Mouse (Mus musculus): ENCODE measurements around the gene Angpt4. TPM values are rescaled to one million over a fixed set of nuclear protein-coding genes. Genes with fewer than 3 reads are reported as not detected.

Angpt4 gene
- total RNA-seq, 2 experiments from 2014 or later = not detected

DNA sequence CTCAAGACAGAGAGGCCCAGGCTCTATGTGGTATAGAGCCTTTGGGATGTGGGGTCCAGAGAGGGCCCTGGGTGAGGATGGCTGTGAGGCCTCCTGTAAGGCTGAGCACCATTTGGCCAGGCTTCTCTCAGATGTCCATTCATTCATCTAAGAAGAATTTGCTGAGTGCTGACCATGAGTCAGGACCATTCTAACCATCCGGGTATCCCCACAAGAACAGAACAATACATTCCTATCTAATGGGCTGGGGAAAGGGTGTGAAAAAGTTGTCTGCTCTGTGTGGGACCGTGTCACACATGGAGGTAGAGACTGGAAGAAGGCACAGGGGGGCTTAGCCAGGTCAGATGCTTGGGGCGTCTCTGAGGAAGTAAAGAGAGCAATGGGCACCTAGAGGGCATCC, 741 bp downstream of the Angpt4 start:
- ATAC-seq (replicated peaks; ENCODE audit: low FRiP score, poor library complexity, severe bottlenecking) = no peak

DNA sequence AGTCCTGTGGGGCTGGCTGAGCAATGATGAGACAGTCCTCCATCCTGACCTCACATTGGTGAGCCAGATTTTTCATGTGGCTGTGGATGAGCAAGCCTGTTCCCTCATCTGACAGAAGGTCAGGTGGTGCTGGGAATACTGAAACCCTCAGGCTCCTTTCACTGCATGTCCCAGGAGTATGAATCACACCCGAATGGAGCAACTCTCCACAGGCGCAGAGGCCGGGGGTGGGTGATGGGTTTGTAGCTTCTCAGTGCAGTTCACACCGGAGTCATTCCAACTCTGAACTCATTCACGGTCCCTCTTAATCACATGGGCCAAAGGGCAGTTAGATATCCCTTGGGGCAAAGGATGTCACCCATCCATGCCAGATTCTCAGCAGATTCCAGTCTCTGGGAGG, 3.1 kb downstream of the Angpt4 start:
- ATAC-seq (replicated peaks; ENCODE audit: low FRiP score, poor library complexity, severe bottlenecking) = no peak

DNA sequence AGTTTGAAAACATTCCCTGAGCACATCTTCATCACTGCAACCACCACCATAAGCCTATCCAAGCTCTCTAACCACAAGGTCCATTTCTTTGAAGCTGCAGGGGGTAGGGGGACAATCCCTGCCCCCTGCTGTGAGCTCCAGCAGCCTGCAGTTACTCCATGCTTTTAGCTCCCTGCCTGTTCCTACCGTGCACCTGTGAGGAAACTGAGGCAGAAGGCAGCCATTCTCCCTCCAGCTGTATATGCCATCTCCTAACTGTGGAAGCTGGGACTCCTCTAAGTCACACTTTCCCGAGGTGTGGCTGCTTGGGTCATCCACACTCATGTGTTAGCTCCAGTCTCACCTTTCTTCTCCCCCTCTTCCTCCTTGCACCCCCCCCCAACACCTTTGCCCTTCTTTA, 4.1 kb downstream of the Angpt4 start:
- no peak for ATAC-seq (replicated peaks; ENCODE audit: low FRiP score, poor library complexity, severe bottlenecking)

DNA sequence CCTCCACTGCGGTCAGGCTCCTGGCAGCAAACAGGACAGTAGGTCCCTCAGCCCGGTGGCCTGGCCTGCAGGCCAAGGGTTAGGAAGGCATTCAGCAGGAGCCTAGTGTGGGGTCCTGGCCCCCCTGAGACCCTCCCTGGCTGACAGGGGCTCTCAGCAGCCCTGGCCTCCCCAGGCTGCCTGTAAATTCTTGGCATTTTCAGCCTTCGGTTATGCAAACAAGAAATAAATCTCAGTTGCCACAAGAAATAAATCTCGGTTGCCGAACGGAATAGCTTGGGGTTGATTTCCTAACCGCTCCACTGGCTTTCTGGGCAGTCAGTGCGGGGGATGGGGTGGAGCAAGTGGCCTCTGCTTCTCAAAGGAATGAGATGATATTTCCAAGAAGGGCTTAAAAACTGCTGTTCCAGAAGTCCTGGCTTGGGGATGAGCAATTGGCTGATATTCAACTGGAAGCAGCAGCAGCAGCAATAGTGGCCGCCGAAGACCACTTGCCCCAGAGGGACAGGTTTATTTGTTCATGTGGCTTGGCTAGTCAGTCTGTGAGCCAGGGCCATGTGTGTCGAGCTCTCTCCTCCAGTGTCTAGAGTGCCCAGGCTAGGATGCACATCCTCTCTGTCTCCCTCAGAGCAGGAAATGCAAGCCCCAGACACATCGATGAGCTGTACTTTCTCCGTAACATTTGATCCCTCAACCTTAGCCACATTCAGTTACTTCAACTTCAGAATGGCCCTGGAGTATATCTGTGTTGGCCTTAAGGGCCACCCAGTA, 5.2 kb downstream of the Angpt4 start:
- ATAC-seq (replicated peaks; ENCODE audit: low FRiP score, poor library complexity, severe bottlenecking) = no peak

DNA sequence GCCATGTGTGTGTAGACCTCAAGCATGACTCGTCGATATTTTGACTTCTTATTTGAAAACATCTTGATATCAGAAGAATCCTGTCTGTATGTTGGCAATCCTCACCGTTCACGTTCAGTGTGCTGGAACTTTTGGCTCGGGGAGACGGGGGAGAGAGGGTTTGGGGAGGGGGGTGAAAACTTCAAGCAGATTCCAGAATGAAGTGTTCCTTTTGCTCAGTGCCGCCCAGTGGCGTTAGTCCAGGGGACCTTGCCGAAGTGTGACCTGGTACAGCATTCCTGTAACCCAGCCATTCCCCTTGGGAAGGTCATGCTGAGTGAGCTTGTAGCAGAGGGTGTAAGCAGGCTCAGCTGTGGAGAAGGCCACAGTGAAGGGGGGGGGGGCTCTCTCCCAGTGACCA, 8.1 kb downstream of the Angpt4 start:
- no peak for ATAC-seq (replicated peaks; ENCODE audit: low FRiP score, poor library complexity, severe bottlenecking)

DNA sequence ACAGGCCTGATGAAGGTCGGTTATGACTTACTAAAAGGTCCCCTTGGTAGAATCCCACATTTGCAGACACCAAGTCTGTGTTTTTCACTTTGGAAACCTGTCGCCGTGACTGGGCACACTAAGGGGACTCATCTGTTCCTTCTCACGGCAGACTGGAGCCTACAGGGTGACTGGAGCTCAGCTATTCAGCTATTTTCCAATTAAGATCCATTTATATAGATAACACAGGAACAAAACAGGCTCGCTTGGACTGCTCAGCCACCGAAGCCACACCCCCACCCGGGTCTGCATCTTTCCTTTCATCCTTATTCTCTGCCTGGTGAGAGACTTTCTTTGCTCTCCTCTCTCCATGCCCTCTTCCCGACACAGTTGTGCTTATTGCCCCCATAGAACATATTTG, 10.1 kb downstream of the Angpt4 start:
- no peak for ATAC-seq (replicated peaks; ENCODE audit: low FRiP score, poor library complexity, severe bottlenecking)

DNA sequence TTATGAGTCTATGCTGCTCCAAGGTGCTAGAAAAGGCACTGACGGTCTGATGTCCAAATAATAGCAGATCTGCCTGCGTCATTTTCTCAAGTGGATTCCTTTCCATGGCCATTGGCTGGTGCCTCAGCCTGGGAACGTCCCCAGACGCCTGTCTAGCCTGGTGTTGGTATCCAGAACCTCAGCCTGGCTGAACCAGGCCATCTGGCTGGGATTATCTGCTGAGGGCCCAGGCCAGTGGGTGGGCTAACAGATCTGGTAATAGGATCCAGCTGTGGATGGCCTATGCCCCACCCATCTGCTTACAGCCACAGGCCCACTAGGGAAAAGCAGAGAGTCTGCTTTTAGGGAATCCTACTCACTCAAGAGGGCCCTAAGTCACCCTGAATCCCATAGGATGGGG, 10.6 kb downstream of the Angpt4 start:
- ATAC-seq (replicated peaks; ENCODE audit: low FRiP score, poor library complexity, severe bottlenecking) = no peak

DNA sequence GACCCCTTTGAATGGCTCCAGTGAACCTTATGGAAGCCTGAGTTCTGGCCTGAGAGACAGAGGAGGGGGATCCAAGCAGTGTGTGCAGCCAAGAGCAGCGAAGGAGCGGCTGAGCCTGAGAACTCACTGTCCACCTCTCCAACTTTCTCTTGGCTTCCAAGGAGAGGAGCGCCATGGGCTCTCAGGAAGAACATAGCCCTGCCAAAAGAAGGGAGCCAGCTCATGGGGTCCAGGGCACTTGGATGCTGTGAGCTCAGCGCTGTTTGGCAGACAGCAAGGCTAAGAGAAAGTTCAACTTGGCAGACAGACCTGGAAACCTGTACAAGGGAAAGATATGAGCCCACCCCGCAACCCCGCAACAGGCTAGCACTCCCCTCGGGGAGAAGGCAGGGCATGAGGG, 13.3 kb downstream of the Angpt4 start:
- no peak for ATAC-seq (replicated peaks; ENCODE audit: low FRiP score, poor library complexity, severe bottlenecking)

DNA sequence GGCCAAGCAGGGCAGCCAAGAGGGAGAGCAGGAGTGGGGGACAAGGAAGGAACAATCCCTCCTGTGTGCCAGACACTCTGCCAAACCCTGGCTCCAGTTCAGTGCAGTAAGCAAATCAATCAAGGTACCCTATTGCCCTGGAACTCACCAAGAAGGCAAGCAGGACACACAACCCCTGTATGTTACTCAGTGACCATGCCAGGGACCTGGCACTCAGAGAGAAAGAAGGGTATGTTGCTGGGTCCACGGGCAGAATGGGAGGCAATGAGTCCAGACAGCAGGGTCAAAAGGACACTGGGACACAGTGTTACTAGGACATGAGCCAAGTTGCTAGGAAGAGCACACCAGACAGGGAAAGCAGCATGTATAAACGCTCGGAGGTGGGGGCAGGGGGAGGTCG, 14.7 kb downstream of the Angpt4 start:
- no peak for ATAC-seq (replicated peaks; ENCODE audit: low FRiP score, poor library complexity, severe bottlenecking)

DNA sequence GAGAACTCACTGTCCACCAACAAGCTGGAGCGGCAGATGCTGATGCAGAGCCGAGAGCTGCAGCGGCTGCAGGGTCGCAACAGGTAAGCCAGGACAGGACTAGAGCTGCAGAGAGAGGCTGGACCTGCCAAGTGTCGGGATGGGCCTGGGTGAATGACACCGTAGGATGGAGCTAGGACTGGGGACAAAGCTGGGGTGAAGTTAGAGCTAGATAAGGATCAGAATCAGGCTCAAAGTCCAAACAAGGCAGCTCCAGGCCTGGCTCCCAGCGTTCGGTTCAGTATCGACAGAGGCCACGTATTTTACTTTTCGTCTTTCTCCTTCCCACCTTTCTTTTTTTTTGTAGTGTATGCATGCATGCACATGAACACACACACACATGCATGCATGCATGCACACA, 16.1 kb downstream of the Angpt4 start:
- ATAC-seq (replicated peaks; ENCODE audit: low FRiP score, poor library complexity, severe bottlenecking) = no peak

DNA sequence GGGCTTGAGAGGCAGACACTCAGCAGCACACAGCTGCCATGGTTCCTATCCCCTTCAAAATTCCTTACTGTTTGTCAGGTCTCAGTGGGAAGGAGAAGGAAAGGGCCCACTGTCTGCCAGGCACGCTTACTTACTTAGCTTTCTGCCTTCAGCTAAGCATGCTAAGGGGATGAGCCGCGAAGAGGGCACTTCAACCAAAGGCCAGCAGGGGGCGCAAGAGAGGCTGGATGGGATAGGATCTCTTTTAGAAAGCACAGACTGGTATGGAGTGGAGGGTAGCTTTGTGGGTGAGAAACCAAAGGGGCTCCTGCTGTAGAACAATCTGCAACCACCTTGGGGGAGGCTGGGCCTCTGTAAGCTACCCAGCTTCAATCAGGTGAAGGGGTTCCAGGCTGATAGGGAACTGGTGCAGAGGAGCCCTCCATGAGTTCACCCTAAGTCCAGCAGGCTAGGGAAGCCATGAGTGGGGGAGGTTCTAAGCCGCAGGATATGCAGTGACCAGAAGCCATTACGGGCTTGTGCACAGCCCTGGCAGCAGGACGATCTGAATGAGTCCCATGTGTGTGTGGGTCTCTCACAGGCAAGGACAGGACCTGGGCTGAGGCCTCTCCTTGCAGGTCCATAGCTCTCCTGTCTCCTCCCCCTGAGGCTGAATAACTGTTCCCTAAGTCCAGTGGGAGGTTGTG, 19.5 kb downstream of the Angpt4 start:
- ATAC-seq (replicated peaks; ENCODE audit: low FRiP score, poor library complexity, severe bottlenecking) = peak; percentile 78

DNA sequence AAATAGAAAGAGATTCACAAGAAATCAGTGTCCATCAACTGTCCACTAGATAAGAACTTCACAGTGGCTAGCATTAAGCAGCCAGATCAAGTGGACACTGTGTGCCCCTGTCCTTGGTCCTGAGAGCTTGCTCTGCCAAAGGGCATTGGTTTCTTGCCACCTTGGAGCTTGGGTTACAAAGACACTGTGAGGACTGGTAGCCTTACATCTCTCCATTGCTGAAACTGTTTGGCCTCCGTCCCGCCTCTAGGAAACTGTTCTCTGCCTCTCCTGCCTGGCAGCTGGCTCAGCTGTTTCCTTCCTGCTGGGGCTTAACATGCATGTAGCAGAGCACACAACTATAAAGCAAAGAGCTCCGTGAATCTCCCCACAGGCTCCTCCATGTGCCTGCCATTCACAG, 26.9 kb downstream of the Angpt4 start:
- ATAC-seq (replicated peaks; ENCODE audit: low FRiP score, poor library complexity, severe bottlenecking) = no peak

DNA sequence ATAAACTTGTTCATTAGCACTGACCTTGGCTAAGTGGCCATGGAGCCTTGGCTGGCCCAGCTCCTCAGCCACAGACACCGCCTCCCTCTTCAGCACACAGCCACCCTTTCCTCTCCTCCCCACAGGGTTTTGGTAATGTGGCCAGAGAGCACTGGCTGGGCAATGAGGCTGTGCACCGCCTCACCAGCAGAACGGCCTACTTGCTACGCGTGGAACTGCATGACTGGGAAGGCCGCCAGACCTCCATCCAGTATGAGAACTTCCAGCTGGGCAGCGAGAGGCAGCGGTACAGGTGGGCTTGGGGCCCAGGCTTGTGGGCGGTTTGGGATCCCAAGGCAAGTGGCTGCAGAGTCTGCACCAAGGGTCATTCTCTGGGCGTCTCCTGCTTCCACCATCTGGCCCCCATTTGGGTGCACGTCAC, 27.8 kb downstream of the Angpt4 start:
- no peak for ATAC-seq (replicated peaks; ENCODE audit: low FRiP score, poor library complexity, severe bottlenecking)

DNA sequence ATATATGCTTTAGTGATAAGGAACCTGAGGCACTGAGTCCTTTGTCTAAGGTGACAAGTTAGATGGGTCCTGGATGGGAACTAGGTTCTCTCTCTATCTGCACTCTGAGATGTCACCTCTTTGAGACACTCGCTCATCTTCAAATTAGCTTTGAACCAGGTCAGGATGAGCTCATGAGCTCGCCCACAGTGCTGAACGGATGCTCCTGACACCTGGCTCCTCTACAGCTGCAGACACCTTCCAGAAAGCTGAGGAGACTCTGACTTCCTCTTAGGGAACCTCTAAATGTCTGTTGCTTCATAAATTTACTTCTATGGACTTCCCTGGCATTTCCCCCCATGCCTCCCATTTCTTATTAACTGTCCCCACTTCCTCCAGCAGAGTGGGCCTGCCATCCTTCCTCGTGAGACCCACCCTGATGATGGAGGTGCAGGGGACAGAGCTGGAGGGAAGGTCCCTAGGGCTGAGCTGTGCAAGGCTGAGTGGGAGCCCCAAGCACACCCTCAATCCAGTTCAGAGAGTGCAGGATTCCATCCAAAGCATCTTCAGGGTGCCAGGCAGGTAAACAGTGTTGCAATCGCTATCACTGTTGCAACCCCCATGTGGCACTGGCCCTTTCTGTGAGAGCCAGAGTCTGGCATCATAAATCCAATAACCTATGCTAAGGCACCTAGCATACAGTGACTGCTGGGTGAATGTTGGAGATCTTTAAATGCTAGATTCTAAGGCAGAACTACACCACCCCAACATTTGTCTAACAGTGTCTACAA, 28.8 kb downstream of the Angpt4 start:
- ATAC-seq (replicated peaks; ENCODE audit: low FRiP score, poor library complexity, severe bottlenecking) = no peak

DNA sequence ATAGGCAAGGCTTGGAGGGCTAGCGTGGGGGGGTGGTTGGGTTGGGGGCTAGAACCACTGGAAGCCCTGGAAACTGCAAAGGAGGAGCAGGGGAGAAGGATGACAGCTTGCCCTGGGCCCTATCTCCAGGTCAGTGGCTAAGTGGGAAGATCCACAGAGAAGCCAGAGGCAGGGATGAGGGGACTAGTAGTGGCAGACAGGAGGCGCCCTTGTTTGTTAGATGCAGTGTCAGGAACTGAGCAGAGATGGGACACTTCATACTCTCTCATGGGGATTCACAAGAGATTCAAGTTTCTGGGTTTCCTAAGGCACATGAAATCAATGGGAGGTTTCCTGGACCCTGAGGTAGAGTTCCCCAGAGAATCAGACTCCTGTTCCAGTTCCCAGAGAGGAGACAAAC, 30.3 kb downstream of the Angpt4 start:
- no peak for ATAC-seq (replicated peaks; ENCODE audit: low FRiP score, poor library complexity, severe bottlenecking)

DNA sequence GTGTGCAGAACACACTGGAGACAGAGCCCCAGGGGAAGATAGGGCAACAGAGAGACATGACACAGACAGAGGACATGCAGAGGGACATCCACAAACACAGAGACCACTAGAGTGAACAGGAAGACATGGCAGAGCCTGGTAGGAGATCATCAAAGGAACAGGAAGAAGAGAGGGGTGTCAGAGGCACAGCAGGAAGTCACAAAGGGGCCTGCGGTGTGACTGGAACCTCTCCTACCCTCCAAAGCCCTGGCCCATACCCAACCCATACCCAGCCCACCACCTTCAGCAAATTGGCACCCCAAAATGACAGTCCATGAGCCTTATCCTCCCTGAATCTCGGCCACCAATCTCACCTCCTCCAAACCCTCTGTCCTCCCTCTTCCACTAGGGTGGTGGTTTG, 33.1 kb downstream of the Angpt4 start:
- no peak for ATAC-seq (replicated peaks; ENCODE audit: low FRiP score, poor library complexity, severe bottlenecking)

DNA sequence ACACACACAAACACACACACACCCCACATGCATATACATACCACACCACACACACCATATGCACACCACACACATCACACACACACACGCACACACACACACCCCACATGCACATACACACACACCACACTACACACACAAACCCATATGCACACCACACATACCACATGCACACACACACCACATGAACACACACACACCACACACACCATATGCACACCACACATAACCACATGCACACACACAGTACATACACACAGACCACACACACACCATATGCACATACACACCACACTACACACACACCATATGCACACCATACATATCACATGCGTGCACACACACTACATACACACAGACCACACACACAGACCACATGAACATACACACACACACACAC, 36.6 kb downstream of the Angpt4 start:
- no peak for ATAC-seq (replicated peaks; ENCODE audit: low FRiP score, poor library complexity, severe bottlenecking)

DNA sequence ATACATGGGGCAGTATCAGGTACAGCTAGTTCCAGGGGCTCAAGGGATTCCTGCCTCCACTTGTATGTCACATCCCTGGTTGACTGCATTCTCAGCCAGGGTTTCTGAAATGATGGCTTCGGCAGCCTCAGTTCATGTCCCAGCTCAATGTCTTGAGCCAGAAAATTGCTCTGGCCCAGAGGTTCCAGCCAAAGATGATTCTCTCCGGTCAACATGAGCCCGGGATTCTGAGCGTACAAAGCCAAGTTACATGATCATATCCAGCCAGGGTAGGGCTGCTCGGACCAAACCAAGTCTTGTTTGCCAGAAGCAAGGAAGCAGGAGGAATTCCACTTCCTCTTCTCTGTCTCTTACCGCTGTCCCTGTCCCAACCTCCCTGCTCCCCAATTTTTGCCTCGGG, 37.3 kb downstream of the Angpt4 start:
- ATAC-seq (replicated peaks; ENCODE audit: low FRiP score, poor library complexity, severe bottlenecking) = no peak

DNA sequence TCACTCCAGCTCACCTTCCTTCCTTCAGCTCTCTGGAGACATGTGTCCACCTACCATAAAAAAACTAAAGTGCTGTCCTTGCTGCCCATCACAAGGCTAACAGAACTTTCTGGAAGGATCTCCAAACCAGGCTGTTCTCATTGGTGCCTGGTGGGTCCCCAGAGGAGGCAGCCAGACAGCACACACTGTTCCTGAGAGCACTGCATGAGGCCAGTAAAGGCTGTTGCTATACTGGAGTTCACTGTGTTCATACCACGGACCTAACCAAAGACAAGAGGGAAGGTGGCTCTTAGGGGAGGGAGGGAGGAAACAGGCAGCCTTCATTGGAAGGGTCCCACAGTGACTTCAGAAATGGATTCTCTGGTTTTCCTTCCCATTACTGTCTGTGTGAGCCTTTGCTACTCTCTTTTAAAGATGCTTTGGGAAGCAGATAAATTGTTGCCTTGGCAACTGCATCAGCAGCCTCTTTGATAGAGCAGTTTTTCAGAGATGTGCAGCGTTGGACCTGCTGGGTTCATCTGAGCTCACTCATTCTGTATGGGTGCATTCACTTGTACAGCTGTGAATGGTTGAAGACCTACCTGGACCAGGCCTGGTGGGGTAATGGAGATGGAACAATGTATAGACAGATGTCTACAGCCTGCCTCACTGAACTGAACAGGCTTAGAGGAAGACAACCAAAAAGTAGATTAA, 38.2 kb downstream of the Angpt4 start:
- no peak for ATAC-seq (replicated peaks; ENCODE audit: low FRiP score, poor library complexity, severe bottlenecking)

DNA sequence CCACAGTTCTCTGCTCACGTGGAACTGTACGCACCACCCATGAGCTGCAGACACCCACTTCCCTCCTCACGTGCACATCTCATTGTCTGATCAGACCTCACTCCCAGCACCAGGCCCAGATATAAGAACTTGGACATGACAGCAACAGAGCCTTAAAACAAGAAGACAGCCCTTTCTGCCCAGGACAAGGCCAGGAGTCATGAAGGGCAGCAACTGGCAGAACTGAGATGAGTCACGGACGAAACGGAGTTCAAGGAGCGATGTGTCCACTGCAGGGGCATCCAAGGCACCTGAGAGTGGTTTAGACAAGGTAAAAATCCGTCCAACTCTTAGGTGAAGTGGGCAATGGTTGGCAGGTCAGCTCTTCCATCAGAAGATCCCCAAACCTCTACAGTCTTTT, 42.7 kb downstream of the Angpt4 start:
- ATAC-seq (replicated peaks; ENCODE audit: low FRiP score, poor library complexity, severe bottlenecking) = no peak

Measured in erythroblast, adult 5-6 weeks (primary cell).